Mouse (Mus musculus) frontal cortex, postnatal 10 days (tissue): ENCODE results near the gene Ccdc47.
"Not testable (repeated sequence)": the region's sequence is repeated elsewhere in the genome, so short reads cannot be mapped to it uniquely, and the experiment has no call there.

ENCODE experiments used
- DNase-seq, 2 experiments: peaks; one replicate each; pipeline ENCODE4 v3.0.0; 2022; ENCODE audit warnings: low spot score in 2 of 2, mixed read lengths in 1 of 2

The Ccdc47 gene

GRCm38 (mm10) chr11:106215927-106216729 is at the start of gene Ccdc47:
Ccdc47 (minus strand) TSS chr11:106216344.
- DNase-seq = peak; percentile 94 to 97

- DNase-seq = no peak
Observed at GRCm38 (mm10) chr11:106265570-106265969, 49.4 kb upstream of the Ccdc47 start.

GRCm38 (mm10) chr11:106264988-106265387 is 48.8 kb upstream of the Ccdc47 start:
- no peak for DNase-seq

GRCm38 (mm10) chr11:106263963-106264362 is 47.8 kb upstream of the Ccdc47 start:
- no peak for DNase-seq

- DNase-seq = no peak
Observed at GRCm38 (mm10) chr11:106260826-106261450, 44.8 kb upstream of the Ccdc47 start.

- no peak for DNase-seq
Observed at GRCm38 (mm10) chr11:106256775-106257174, 40.6 kb upstream of the Ccdc47 start.

GRCm38 (mm10) chr11:106255685-106256451 is 39.7 kb upstream of the Ccdc47 start, which contains the start of the genes Ftsj3 and Psmc5:
Ftsj3 (minus strand) TSS chr11:106256079.
Psmc5 (plus strand) TSS chr11:106256154.
- DNase-seq = peak; percentile 94 to 97

- no peak for DNase-seq
Observed at GRCm38 (mm10) chr11:106255174-106255573, 39.0 kb upstream of the Ccdc47 start.

- no peak for DNase-seq
Observed at GRCm38 (mm10) chr11:106254767-106255166, 38.6 kb upstream of the Ccdc47 start.

GRCm38 (mm10) chr11:106249326-106249725 is 33.2 kb upstream of the Ccdc47 start:
- no peak for DNase-seq

- peak in 1 of 2 experiments; percentile 9 for DNase-seq
Observed at GRCm38 (mm10) chr11:106246834-106247233, 30.7 kb upstream of the Ccdc47 start.

GRCm38 (mm10) chr11:106233978-106234377 is 17.8 kb upstream of the Ccdc47 start:
- DNase-seq = not testable (repeated sequence)

GRCm38 (mm10) chr11:106220603-106221002 is 4.5 kb upstream of the Ccdc47 start:
- no peak for DNase-seq

- DNase-seq = peak; percentile 92 to 94
Observed at GRCm38 (mm10) chr11:106216730-106217490, 766 bp upstream of the Ccdc47 start, which contains the start of gene Ddx42. Ddx42 (plus strand) TSS chr11:106216926.

- no peak for DNase-seq
Observed at GRCm38 (mm10) chr11:106215450-106215859, 689 bp downstream of the Ccdc47 start.

GRCm38 (mm10) chr11:106214856-106215255 is 1.3 kb downstream of the Ccdc47 start:
- DNase-seq = no peak

GRCm38 (mm10) chr11:106212771-106213170 is 3.4 kb downstream of the Ccdc47 start:
- no peak for DNase-seq

GRCm38 (mm10) chr11:106202123-106202465 is 14.1 kb downstream of the Ccdc47 start, which contains the start of gene Strada:
Strada (minus strand) TSS chr11:106202168.
- DNase-seq = no peak

GRCm38 (mm10) chr11:106201337-106202122 is 14.6 kb downstream of the Ccdc47 start:
- DNase-seq = no peak

- no peak for DNase-seq
Observed at GRCm38 (mm10) chr11:106200756-106201155, 15.4 kb downstream of the Ccdc47 start.
